Mouse (Mus musculus) ovary, postnatal 10 days (tissue): ENCODE data around the gene Mrpl21.

Experiments
- DNase-seq: peaks from one replicate; pipeline ENCODE4 v3.0.0; 2022; ENCODE audit warnings: low spot score

Gene Mrpl21

DNA sequence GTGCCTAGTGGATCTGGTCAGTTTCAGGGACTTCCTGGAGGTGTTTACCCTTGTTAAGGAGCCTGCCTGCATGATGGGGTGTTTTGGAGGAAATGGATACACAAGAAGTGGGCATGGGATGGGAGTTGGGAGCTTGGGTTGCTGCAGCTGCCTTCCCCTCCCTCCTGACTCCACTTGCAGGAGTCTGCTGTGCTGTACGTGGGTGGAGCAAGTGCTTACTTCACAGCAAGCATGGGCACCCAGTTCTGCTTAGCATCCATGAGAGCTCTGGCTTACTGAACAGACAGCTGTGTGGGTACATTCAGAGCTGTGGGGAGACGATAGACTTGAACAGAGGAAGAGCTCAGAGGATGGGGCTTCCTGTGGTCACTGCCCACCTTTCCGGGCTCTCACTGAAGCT is 58.3 kb downstream of the Mrpl21 start:
- no peak for DNase-seq
